Mouse (Mus musculus) intestine, postnatal 0 days (tissue): Measurements from ENCODE around the gene Cd99l2. TPM values are rescaled to one million over a fixed set of nuclear protein-coding genes. Genes with fewer than 3 reads are reported as not detected.

Source experiments
- ATAC-seq: fragments of 200-750 bp; cut with Nextera tagmentation; 2 replicates; pipeline ENCODE4 v1.8.0; 2017; ENCODE audit warnings: mild to moderate bottlenecking, moderate TSS enrichment, moderate library complexity
- H3K27ac ChIP-seq: fragments of 300-500 bp; sonication (generic); 2 replicates; pipeline ENCODE4 v1.5.1; 2014; ENCODE audit warnings: mild to moderate bottlenecking, low read depth, low read length, moderate library complexity
- H3K27me3 ChIP-seq: fragments of 300-500 bp; sonication (generic); replicated peaks from 2 replicates; pipeline ENCODE4 v1.6.1; 2014; ENCODE audit warnings: low read length, mixed read lengths; ENCODE audit not compliant: control insufficient read depth, insufficient read depth
- H3K36me3 ChIP-seq: fragments of 300-500 bp; sonication (generic); 2 replicates; pipeline ENCODE4 v1.6.1; 2014; ENCODE audit warnings: mild to moderate bottlenecking, moderate library complexity; ENCODE audit not compliant: control insufficient read depth, insufficient read depth
- H3K4me1 ChIP-seq: fragments of 300-500 bp; sonication (generic); replicated peaks from 2 replicates; pipeline ENCODE4 v1.6.1; 2014; ENCODE audit warnings: antibody characterized with exemption, low read length, mixed read lengths; ENCODE audit not compliant: control insufficient read depth, insufficient read depth
- H3K4me2 ChIP-seq: fragments of 300-500 bp; sonication (generic); replicated peaks from 2 replicates; pipeline ENCODE4 v1.6.1; 2014; ENCODE audit warnings: low read depth, mild to moderate bottlenecking, moderate library complexity
- H3K4me3 ChIP-seq: fragments of 300-500 bp; sonication (generic); 2 replicates; pipeline ENCODE4 v1.5.1; 2014; ENCODE audit warnings: low read depth, low read length
- H3K9ac ChIP-seq: fragments of 300-500 bp; sonication (generic); 2 replicates; pipeline ENCODE4 v1.6.1; 2014; ENCODE audit warnings: mild to moderate bottlenecking, low read depth, low read length
- H3K9me3 ChIP-seq: fragments of 300-500 bp; sonication (generic); 2 replicates; pipeline ENCODE4 v1.6.1; 2016; ENCODE audit warnings: mixed run types; ENCODE audit not compliant: control insufficient read depth
- CTCF ChIP-seq: sonication (generic); IDR thresholded peaks from 2 replicates; pipeline ENCODE4 v1.5.1; 2016; ENCODE audit warnings: low read depth, mild to moderate bottlenecking, control low read depth, antibody characterized with exemption, moderate library complexity
- WGBS: fragments of 180-500 bp; shearing (Covaris S2); extraction: QIAGEN DNeasy Blood & Tissue Kit; methylation state at CpG from one replicate; pipeline ENCODE4 v1.1.7; 2014; 5-methylcytosine and 5-hydroxymethylcytosine counted together
- microRNA-seq: library from miRNA; unstranded; fragments of <30 nt; microRNA quantifications from one replicate; pipeline ENCODE4, GENCODE M21; 2016
- polyA plus RNA-seq: library from polyadenylated mRNA; unstranded; fragments of >200 nt; fragmentation: Nextera tagmentation; extraction: Ambion mirVana; gene quantifications from 2 replicates; pipeline ENCODE4 v1.2.1, GENCODE M21; 2015

Gene Cd99l2
- polyA plus RNA-seq, 1 experiment from 2014 or later = 9.0 TPM

DNA sequence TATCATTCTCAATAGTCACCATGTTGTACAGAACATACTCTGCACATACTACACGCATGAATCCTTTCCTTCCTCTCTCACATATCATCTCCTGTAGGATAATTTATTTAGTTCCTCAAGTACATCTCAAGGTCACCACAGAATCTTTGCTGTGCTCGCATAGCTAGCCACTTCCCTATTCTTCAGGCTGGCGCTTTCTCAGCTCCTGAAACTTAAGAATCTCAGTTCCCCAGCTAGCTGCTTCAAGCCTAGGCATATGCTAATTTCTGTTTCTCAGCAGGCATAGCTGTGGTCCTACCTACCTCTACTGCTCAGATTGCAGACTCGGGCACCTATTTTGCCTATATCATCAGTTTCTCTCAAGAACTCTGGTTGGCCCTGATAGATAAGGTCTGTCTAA, 96.3 kb downstream of the Cd99l2 start:
- Histone ChIP-seq H3K9ac (no peak overlapping the region), H3K4me3 (no peak overlapping the region), H3K9me3 (no peaks in the 10 kb centered on the region), H3K27me3 (no peaks in the 10 kb centered on the region), H3K36me3 (no peaks in the 10 kb centered on the region; the same call in 1 of the 2 replicates), H3K27ac (no peak overlapping the region), H3K4me1 (no peaks in the 10 kb centered on the region), H3K4me2 (no peak overlapping the region)
- no peak for ATAC-seq
- 82% methylated on average over 4 of the region's 4 CpGs for WGBS
- TF ChIP-seq CTCF = no peak

DNA sequence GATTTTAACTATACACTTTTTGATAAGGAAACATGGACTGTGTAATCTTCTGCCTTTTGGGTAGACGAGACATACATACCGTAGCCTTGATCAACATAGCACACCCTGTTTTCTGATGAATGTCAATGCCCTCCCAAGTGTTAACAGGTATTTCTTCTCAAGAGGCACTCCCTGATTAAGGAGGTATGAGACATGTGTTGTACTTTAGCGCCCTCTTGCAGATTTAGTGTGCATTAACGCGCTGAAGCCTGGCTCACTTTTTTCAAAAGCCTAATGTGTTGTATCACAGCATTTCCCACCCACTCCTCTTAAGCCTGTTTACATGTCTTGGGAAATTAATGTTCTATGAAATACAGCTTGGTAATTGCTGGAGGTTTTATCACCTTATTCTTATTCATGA, 111.1 kb downstream of the Cd99l2 start:
- Histone ChIP-seq H3K36me3 (no peaks in the 10 kb centered on the region), H3K9ac (no peak overlapping the region), H3K4me3 (no peak overlapping the region), H3K4me1 (no peaks in the 10 kb centered on the region), H3K9me3 (no peaks in the 10 kb centered on the region), H3K27me3 (no peaks in the 10 kb centered on the region), H3K4me2 (no peak overlapping the region), H3K27ac (no peak overlapping the region)
- TF ChIP-seq CTCF = peak; percentile 70
- WGBS = 45% methylated on average over 5 of the region's 5 CpGs
- ATAC-seq = no peak

DNA sequence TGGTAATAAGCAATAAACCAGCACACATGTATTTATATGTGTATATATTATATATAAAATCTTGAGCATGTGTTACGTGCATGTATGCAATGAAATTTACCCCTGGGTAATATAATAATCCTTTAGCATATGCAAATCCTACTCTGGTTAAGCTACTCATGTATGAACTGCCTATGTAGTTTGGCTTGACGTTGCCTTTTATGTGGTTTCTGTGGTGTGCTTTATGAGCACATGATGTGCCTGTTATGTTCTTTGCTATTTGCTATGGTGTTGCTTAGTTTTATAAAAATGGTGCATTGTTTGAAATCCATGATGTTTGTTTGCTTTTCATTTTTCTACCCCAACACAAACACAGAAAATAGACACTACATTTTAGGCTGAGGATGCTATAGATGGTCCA, 114.2 kb downstream of the Cd99l2 start:
- no peak for ATAC-seq
- Histone ChIP-seq H3K4me2 (no peak overlapping the region), H3K9me3 (no peaks in the 10 kb centered on the region), H3K36me3 (no peaks in the 10 kb centered on the region), H3K4me3 (no peak overlapping the region), H3K9ac (no peak overlapping the region), H3K27ac (no peak overlapping the region), H3K4me1 (no peaks in the 10 kb centered on the region), H3K27me3 (no peaks in the 10 kb centered on the region)
- TF ChIP-seq CTCF = no peak
- WGBS = 90% methylated on average over 2 of the region's 2 CpGs

DNA sequence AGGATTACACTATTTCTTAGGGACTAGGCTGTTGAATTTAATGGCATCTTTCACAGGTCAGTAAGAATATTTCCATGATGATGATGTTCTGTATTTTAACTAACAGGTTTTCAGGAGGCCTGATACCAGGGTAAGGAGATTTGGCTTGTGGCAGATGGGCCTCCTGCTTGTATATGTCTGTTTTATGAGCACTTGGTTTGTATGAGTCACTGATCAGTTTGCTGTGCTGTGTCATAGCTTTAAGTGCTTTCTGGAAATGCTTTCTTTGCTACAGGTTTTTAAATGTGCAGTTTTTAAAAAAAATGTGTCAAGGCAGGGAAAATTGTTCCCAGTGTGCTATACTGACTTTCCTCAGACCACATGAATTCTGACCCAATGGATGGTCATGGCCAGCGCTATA, 115.9 kb downstream of the Cd99l2 start:
- Histone ChIP-seq H3K36me3 (no peaks in the 10 kb centered on the region), H3K4me3 (no peak overlapping the region), H3K4me2 (no peak overlapping the region), H3K4me1 (no peaks in the 10 kb centered on the region), H3K27ac (no peak overlapping the region), H3K27me3 (no peaks in the 10 kb centered on the region), H3K9me3 (no peaks in the 10 kb centered on the region), H3K9ac (no peak overlapping the region)
- 91% methylated on average over 1 of the region's 1 CpGs for WGBS
- TF ChIP-seq CTCF = no peak
- no peak for ATAC-seq

Small RNA genes within 50 kb of the gene (microRNA-seq; reads per million reads assigned to microRNA genes)
- gene Gm23945 = not detected

Other genes starting within 250 kb of the Cd99l2 start
- gene Mtmr1, start 128.1 kb downstream of the Cd99l2 start, polyA plus RNA-seq = 9.3 and 9.4 TPM in 2 replicates
- 82.9 and 86.7 TPM in 2 replicates for gene Hmgb3, start 63.1 kb upstream of the Cd99l2 start, polyA plus RNA-seq
- 8.0 and 9.4 TPM in 2 replicates for gene Gpr50, start 170.8 kb upstream of the Cd99l2 start, polyA plus RNA-seq